8 mouse cellular contexts compared by ENCODE assay signal in the genomic region with DNA sequence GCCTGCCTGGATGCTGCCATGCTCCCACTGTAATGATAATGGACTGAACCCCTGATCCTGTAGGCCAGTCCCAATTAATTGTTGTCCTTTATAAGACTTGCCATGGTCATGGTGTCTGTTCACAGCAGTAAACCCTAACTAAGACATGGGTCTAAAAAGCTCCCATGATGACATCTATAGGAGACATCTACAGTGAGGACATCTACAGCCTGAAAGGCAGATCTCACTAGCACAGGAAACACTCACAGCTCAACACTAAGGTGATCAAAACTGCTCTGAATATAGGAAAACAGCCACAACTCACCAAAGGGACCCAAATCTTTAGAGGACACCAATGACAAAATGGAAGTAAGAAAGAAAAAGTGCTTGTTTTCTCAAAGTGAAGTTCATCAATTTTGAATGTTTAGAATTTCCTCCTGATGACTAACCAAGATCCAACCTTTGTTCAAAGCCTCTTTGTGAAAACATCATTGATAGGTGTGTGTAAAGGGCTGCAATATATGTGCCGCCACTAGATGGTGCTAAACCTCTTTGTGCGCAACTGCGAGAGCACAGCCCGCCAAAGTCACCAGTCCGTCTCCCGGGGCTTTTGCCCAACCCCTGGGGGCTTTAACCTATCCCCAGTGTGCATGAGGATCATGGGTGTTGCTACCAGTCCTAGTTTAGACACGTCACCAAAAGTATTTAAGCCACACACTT. TPM values are rescaled to one million over a fixed set of nuclear protein-coding genes. Genes with fewer than 3 reads are reported as not detected.
DNase-seq lines count a peak whose midpoint lies in the region; ATAC-seq and TF ChIP-seq lines count a peak whose summit lies in the region.
"Not testable (repeated sequence)": the region's sequence is repeated elsewhere in the genome, so short reads cannot be mapped to it uniquely, and the experiment has no call there.

No protein-coding gene starts in this region.

- H3K4me1 ChIP-seq in forebrain, embryonic 11.5 days (replicated peaks; ENCODE audit: control insufficient read depth, insufficient read depth, low read length); heart, embryonic 16.5 days (ENCODE audit: control insufficient read depth, insufficient read depth, low read length); liver, adult 2 months (ENCODE audit: control insufficient read depth, insufficient read depth, low read length); midbrain, postnatal 0 days (ENCODE audit: insufficient read depth, low read length): not testable (repeated sequence)

- not testable (repeated sequence) for TF ChIP-seq POLR2A in liver, adult 2 months (IDR thresholded peaks at IDR 0.05; ENCODE audit: extremely low read depth, insufficient read depth, low read length)

- not testable (repeated sequence) for H3K79me2 ChIP-seq in liver, adult 2 months (ENCODE audit: control insufficient read depth, insufficient read depth, low read length)

- H3K27ac ChIP-seq in forebrain, embryonic 11.5 days (ENCODE audit: low read depth, low read length); heart, embryonic 16.5 days (ENCODE audit: low read length); liver, adult 2 months (replicated peaks; ENCODE audit: insufficient read depth, low read depth, low read length); midbrain, postnatal 0 days (ENCODE audit: low read depth, low read length): not testable (repeated sequence)

- H3K9ac ChIP-seq in forebrain, embryonic 11.5 days (ENCODE audit: low read length); liver, adult 2 months (ENCODE audit: low read depth, low read length); midbrain, postnatal 0 days (replicated peaks; ENCODE audit: low read length, poor library complexity, severe bottlenecking): not testable (repeated sequence)
- H3K9ac ChIP-seq in heart, embryonic 16.5 days (ENCODE audit: low read length) = peak overlapping the region; percentile 50; the same call in 1 of the 2 replicates

- H3K4me2 ChIP-seq in forebrain, embryonic 11.5 days (ENCODE audit: low read depth, low read length, severe bottlenecking) = peak overlapping the region; percentile 34; the same call in 1 of the 2 replicates
- H3K4me2 ChIP-seq in heart, embryonic 16.5 days (ENCODE audit: low read depth, low read length) = peak overlapping the region; percentile 63
- peak overlapping the region; percentile 6; the same call in 1 of the 2 replicates for H3K4me2 ChIP-seq in midbrain, postnatal 0 days (ENCODE audit: low read depth, low read length, poor library complexity, severe bottlenecking)

- not testable (repeated sequence) for H3K27me3 ChIP-seq in forebrain, embryonic 11.5 days (ENCODE audit: control insufficient read depth, insufficient read depth, low read length); heart, embryonic 16.5 days (ENCODE audit: control insufficient read depth, insufficient read depth, low read length); liver, adult 2 months (ENCODE audit: control insufficient read depth, insufficient read depth, low read length); midbrain, postnatal 0 days (ENCODE audit: insufficient read depth, low read length)

- 0% methylated on average over 7 of the region's 7 CpGs for WGBS in forebrain, embryonic 11.5 days
- WGBS in heart, embryonic 16.5 days = under 1% methylated on average over 7 of the region's 7 CpGs
- under 1% methylated on average over 7 of the region's 7 CpGs for WGBS in liver, adult 2 months
- under 1% methylated on average over 7 of the region's 7 CpGs for WGBS in midbrain, postnatal 0 days

- H3K36me3 ChIP-seq in forebrain, embryonic 11.5 days (ENCODE audit: control insufficient read depth, insufficient read depth, low read length); heart, embryonic 16.5 days (ENCODE audit: control insufficient read depth, insufficient read depth); liver, adult 2 months (ENCODE audit: control insufficient read depth, insufficient read depth, low read length); midbrain, postnatal 0 days (ENCODE audit: insufficient read depth, low read length): not testable (repeated sequence)

- H3K9me3 ChIP-seq in forebrain, embryonic 11.5 days (ENCODE audit: control insufficient read depth, low read length); heart, embryonic 16.5 days (replicated peaks; ENCODE audit: control insufficient read depth, low read length); midbrain, postnatal 0 days (ENCODE audit: low read length): not testable (repeated sequence)

- peak; percentile 72 for ATAC-seq in forebrain, embryonic 11.5 days (replicated peaks; ENCODE audit: low FRiP score)
- ATAC-seq in heart, embryonic 16.5 days (replicated peaks; ENCODE audit: extremely low read depth, insufficient read depth, low FRiP score); midbrain, postnatal 0 days (ENCODE audit: low FRiP score): not testable (repeated sequence)

- not testable (repeated sequence) for TF ChIP-seq CTCF in liver, adult 2 months (IDR thresholded peaks at IDR 0.05; ENCODE audit: low read depth, low read length)
- peak; percentile 73 for TF ChIP-seq CTCF in midbrain, postnatal 0 days (IDR thresholded peaks at IDR 0.05)

- peak; percentile 54 for DNase-seq in A20 (ENCODE audit: low read depth, low spot score)
- DNase-seq in adrenal gland, postnatal 36 days = peak; percentile 54 to 56
- DNase-seq in forebrain, embryonic 11.5 days (ENCODE audit: low spot score); midbrain, postnatal 0 days (ENCODE audit: low spot score): not testable (repeated sequence)
- DNase-seq in kidney, postnatal 10 days = peak; percentile 78
- DNase-seq in liver, adult 2 months (ENCODE audit: extremely low read depth, low read depth, low spot score) = peak; percentile 16
- DNase-seq in spleen, postnatal 14 days (ENCODE audit: low spot score in 2 of 2) = peak; percentile 30 to 58

- not testable (repeated sequence) for H3K4me3 ChIP-seq in forebrain, embryonic 11.5 days (ENCODE audit: low read depth, low read length); liver, adult 2 months (ENCODE audit: insufficient read depth, low read depth, low read length); midbrain, postnatal 0 days (ENCODE audit: low read depth, low read length)
- peak overlapping the region; percentile 47 for H3K4me3 ChIP-seq in heart, embryonic 16.5 days (ENCODE audit: low read length)

RNA-seq across cellular contexts. Expression of gene Ulbp1, which starts 3.6 kb away (rescaled TPM):
- 1 to 10 TPM; 3.7 to 8.1 TPM for total RNA-seq in adrenal gland, postnatal 36 days (2021)
- polyA plus RNA-seq in forebrain, embryonic 11.5 days (2014; fragmentation: Nextera tagmentation; extraction: Ambion mirVana) = 1.1 and 2.3 TPM in 2 replicates
- polyA plus RNA-seq in heart, embryonic 16.5 days (2015; fragmentation: Nextera tagmentation; extraction: Ambion mirVana) = 8.1 and 9.2 TPM in 2 replicates
- 1.6 and 2.2 TPM in 2 replicates for total RNA-seq in liver, adult 2 months (2014; rRNA removed)
- 0.09 and 0.12 TPM in 2 replicates for polyA plus RNA-seq in liver, adult 2 months (2012; rRNA removed)
- 0.49 and 0.85 TPM in 2 replicates for total RNA-seq in midbrain, postnatal 0 days (2014; rRNA removed)
- 0.11 and 0.27 TPM in 2 replicates for polyA plus RNA-seq in midbrain, postnatal 0 days (2015; fragmentation: Nextera tagmentation; extraction: Ambion mirVana)

Comparison
In these comparisons a context has a peak if more than half of its experiments do, and no peak if none do; other contexts are left out.
1. H3K4me2 ChIP-seq: peak in every context shown above with its lines; median percentile 63 in heart, embryonic 16.5 days; 34 in forebrain, embryonic 11.5 days; 6 in midbrain, postnatal 0 days.